Mouse (Mus musculus) mouse embryonic stem cell (cell line): ENCODE results near the gene Cldn19.

ENCODE experiments used
- in situ Hi-C, 2 experiments: fragments of 300-500 bp; cut with MboI; formaldehyde crosslinking; loops; 1 replicate in 1 of 2; 3 replicates in 1 of 2; pipeline ENCODE4 v1.14.3; 2019 to 2020; ENCODE audit warnings: low sequenced_read_pairs in 2 of 2, low pct_unique_long_range_greater_than_20kb in 1 of 2, mixed read lengths in 1 of 2; ENCODE audit not compliant: unreplicated experiment in 1 of 2

Gene Cldn19

GRCm38 (mm10) chr4:119255351-119255750, at the start of gene Cldn19:
Gene Cldn19, plus strand, starts transcription at chr4:119255414.
- in situ Hi-C loops = no loop called here

DNA sequence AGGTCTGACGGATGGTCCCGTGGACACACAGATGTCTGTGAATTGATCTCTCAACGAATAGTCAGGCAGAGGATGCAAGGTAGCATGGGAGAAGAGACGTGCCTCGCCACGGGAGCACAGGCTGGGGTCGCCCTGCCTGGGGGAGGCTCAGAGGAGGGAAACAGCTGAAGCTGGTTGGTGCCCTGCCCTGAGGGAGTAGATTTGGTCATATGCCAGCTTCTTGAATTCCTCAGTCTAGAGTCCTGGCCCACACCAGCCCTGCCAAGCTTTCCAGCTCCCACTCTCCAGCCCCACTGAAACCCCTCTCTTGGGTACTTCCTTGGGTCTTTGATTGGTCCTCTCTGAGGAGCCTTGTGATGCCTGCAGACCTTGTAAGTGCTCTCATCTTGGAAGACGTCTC, 38.5 kb upstream of the Cldn19 start:
- in situ Hi-C loops = no loop called here

GRCm38 (mm10) chr4:119218169-119218568, 37.0 kb upstream of the Cldn19 start, which contains the start of gene Tmem269:
Gene Tmem269, minus strand, starts transcription at chr4:119218217.
- in situ Hi-C loops = no loop called here

GRCm38 (mm10) chr4:119223696-119224095, 31.5 kb upstream of the Cldn19 start:
- in situ Hi-C loops = no loop called here

GRCm38 (mm10) chr4:119224534-119224933, 30.7 kb upstream of the Cldn19 start:
- in situ Hi-C loops = no loop called here

DNA sequence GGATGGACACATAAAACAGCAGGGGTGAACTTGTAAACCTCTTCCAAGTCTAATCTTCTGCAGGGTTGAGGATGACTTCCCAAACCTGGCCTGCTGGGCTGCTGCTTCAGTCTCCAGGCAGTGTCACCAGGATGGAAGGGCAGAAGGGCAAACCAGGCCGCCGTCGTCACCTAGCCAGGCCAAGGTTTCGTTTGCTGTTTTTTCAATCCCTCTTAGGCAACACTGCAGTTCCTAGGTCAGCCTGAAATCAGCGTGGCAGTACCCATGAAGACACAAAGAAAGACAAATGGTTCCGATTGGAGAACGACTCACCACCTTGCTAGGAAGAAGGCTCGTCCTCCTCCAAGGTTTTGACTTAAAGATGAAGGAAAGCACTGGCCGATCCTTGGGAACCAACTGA, 29.5 kb upstream of the Cldn19 start:
- in situ Hi-C loops = no loop called here

DNA sequence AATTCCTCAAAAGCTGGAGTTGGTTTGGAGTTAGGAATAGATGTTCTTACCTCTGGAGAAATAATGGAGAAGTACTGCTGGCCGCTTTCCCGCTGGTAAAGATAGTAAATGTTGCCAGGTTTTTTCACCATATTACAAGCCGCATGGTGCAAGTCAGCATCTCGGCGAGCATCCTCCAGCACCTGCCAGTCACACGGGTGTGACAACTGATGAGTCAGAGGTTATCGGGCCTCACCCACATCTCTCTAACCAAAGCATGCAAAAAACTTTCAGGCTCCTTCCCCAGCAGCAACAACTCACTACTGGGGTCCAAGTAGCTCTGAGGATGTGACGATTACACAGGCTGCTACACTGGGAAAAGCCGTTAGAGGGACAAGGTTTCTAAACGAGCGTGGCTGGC, 28.5 kb upstream of the Cldn19 start:
- in situ Hi-C loops = no loop called here

DNA sequence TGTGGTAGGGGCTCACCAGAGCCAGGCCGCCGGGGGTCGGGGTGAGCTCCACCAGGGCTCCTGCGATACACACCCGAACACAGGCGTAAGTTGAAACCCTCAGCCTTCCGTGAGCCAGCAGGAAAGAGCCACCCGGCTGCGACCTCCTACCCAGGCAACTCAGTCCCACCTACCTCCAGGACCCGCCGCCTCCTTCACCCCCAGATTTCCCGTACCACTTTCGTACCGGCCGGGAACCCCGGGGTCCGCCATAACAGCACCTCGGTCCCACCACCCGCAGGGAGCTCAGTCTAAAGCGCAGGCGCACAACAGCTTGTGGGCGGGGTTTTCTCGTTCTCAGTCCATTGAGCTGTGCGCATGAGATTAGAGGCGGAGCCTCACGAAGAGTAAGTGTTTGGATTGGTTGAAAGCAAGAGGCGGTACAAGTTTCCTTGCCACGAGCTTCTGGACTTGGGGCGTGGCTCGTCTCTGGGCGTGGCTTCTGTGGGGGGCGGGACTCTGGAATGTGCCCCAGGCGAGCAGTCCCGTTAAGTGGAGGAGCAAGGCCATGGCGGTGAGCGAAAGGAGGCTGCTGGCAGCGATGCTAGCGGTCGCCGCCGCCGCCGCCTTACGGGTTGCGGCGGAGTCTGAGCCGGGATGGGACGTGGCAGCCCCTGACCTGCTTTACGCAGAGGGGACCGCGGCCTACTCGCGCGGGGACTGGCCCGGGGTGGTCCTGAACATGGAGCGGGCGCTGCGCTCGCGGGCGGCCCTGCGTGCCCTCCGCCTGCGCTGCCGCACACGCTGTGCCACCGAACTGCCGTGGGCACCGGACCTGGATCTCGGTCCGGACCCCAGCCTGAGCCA, 22.6 kb upstream of the Cldn19 start, which contains the start of the genes AU022252 and P3h1:
Gene AU022252 (minus strand): TSS at position 303 of the 846 bp plus-strand sequence.
Gene P3h1 (plus strand): TSS at position 506 of the 846 bp plus-strand sequence.
- in situ Hi-C loops = no loop called here

- in situ Hi-C loops = no loop called here
Observed at GRCm38 (mm10) chr4:119233256-119233901, 21.8 kb upstream of the Cldn19 start.

DNA sequence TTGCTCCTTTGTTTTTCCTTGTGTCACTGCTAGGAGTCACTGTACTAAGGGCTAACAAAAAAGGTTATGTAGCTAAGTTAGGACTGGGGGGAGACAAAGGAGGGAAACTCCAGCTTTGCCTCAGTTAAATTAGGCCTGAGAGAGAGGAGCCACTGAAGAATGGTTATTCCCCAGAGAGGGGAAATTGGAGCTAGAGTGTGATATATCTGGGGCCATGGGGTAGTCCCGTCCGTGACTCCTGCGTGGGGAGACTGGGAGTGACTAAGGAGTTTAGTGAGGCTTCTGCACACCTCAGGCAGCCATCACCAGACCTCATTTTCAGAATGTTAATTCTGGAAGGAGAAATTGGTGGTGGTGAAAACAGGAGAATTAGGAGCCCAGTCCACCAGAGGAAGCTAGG, 20.9 kb upstream of the Cldn19 start:
- in situ Hi-C loops = no loop called here

DNA sequence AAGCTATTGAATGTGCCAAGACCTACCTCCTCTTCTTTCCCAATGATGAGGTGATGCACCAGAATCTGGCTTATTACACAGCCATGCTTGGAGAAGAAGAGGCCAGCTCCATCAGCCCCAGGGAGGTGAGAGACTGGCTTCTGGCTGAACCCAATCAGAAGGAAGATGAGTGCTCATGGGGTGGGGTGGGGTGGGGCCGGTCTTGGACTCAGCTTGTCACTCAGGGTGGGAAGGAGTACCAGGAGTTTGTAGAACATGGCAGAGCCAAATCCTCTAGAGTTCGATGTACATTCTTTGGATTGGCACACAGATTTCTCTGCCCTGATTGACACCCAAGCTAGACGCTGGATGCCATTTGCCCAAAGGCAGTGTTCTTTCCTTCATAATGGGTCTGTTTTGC, 16.6 kb upstream of the Cldn19 start:
- in situ Hi-C loops = no loop called here

DNA sequence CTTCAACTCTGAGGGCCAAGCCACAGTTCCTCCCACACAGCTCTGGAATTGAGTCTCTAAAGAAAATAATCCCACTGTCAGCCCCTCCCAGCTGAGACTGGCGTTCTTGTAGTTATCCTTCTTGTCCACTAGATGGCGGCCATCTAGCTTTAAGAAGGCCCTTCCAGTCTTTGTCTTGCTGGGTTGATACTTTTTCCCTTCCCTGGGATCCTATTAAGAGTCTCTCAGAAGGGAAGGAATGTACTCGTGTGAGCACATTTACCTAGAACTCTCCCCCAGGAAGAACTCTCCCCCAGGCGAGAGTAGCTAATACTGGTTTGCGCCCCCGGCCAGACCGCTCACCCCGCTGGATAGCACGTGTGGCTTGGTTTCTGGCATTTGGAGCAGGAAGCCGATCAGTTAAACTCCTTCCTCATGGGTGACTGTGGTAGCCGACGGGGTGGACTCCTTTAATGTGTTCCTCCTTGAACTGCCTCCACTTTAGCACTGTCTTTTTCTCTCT, 16.0 kb upstream of the Cldn19 start:
- in situ Hi-C loops = no loop called here

- in situ Hi-C loops = no loop called here
Observed at GRCm38 (mm10) chr4:119241664-119242063, 13.6 kb upstream of the Cldn19 start.

- in situ Hi-C loops = no loop called here
Observed at GRCm38 (mm10) chr4:119242571-119242970, 12.6 kb upstream of the Cldn19 start.

GRCm38 (mm10) chr4:119244468-119245240, 10.6 kb upstream of the Cldn19 start:
- in situ Hi-C loops = loop anchor here in 1 of 2 experiments (5.0 kb wide), 1 partner anchor 98 kb away; no protein-coding TSS in a partner anchor

GRCm38 (mm10) chr4:119245556-119245955, 9.7 kb upstream of the Cldn19 start:
- in situ Hi-C loops = loop anchor here in 1 of 2 experiments (5.0 kb wide), 1 partner anchor 97 kb away; no protein-coding TSS in a partner anchor

GRCm38 (mm10) chr4:119245961-119246360, 9.3 kb upstream of the Cldn19 start:
- in situ Hi-C loops = loop anchor here in 1 of 2 experiments (5.0 kb wide), 1 partner anchor 96 kb away; no protein-coding TSS in a partner anchor

GRCm38 (mm10) chr4:119246688-119247225, 8.5 kb upstream of the Cldn19 start:
- in situ Hi-C loops = loop anchor here in 1 of 2 experiments (5.0 kb wide), 1 partner anchor 96 kb away; no protein-coding TSS in a partner anchor
